Mouse (Mus musculus) kidney, postnatal 0 days (tissue): Measurements from ENCODE around the gene Ankrd65. TPM values are rescaled to one million over a fixed set of nuclear protein-coding genes. Genes with fewer than 3 reads are reported as not detected.

Source experiments
- ATAC-seq: fragments of 200-750 bp; cut with Nextera tagmentation; replicated peaks from 2 replicates; pipeline ENCODE4 v1.8.0; 2017; ENCODE audit warnings: low read depth, moderate number of reproducible peaks, moderate TSS enrichment, moderate library complexity; ENCODE audit not compliant: low FRiP score
- DNase-seq: peaks from one replicate; pipeline ENCODE4 v3.0.0-alpha.2; 2016; ENCODE audit warnings: low spot score
- H3K27ac ChIP-seq: fragments of 300-500 bp; sonication (generic); 2 replicates; pipeline ENCODE4 v1.5.1; 2014; ENCODE audit warnings: mild to moderate bottlenecking
- H3K27me3 ChIP-seq: fragments of 300-500 bp; sonication (generic); 2 replicates; pipeline ENCODE4 v1.6.1; 2014; ENCODE audit warnings: low read length, mixed read lengths; ENCODE audit not compliant: insufficient read depth
- H3K36me3 ChIP-seq: fragments of 300-500 bp; sonication (generic); 2 replicates; pipeline ENCODE4 v1.6.1; 2014; ENCODE audit warnings: low read length, mixed read lengths; ENCODE audit not compliant: insufficient read depth
- H3K4me1 ChIP-seq: fragments of 300-500 bp; sonication (generic); replicated peaks from 2 replicates; pipeline ENCODE4 v1.6.1; 2014; ENCODE audit warnings: antibody characterized with exemption, low read length, mixed read lengths; ENCODE audit not compliant: insufficient read depth
- H3K4me2 ChIP-seq: fragments of 300-500 bp; sonication (generic); 2 replicates; pipeline ENCODE4 v1.6.1; 2014; ENCODE audit warnings: mild to moderate bottlenecking, low read length, moderate library complexity, mixed read lengths
- H3K4me3 ChIP-seq: fragments of 300-500 bp; sonication (generic); replicated peaks from 2 replicates; pipeline ENCODE4 v1.5.1; 2014; ENCODE audit warnings: low read depth, low read length
- H3K9ac ChIP-seq: fragments of 300-500 bp; sonication (generic); 2 replicates; pipeline ENCODE4 v1.6.1; 2014; ENCODE audit warnings: low read depth, low read length
- H3K9me3 ChIP-seq: fragments of 300-500 bp; sonication (generic); replicated peaks from 2 replicates; pipeline ENCODE4 v1.6.1; 2016; ENCODE audit warnings: low read length, inconsistent platforms, mixed read lengths
- CTCF ChIP-seq: IDR thresholded peaks from 2 replicates; pipeline ENCODE4 v1.5.1; 2016; ENCODE audit warnings: antibody characterized with exemption, low read depth, mild to moderate bottlenecking, moderate library complexity
- WGBS: fragments of 180-500 bp; shearing (Covaris S2); extraction: QIAGEN DNeasy Blood & Tissue Kit; methylation state at CpG from one replicate; pipeline ENCODE4 v1.1.7; 2014; 5-methylcytosine and 5-hydroxymethylcytosine counted together
- polyA plus RNA-seq: library from polyadenylated mRNA; unstranded; fragments of >200 nt; fragmentation: Nextera tagmentation; extraction: Ambion mirVana; gene quantifications from 2 replicates; pipeline ENCODE4 v1.2.1, GENCODE M21; 2015

The Ankrd65 gene
- polyA plus RNA-seq, 1 experiment from 2014 or later, result 0.28 TPM

GRCm38 (mm10) chr4:155832321-155832720 is 42.1 kb downstream of the Ankrd65 start:
- Histone ChIP-seq H3K4me2 (peak overlapping the region; percentile 88), H3K27me3 (no peaks in the 10 kb centered on the region), H3K4me1 (peaks cover 10% of the 10 kb centered on the region), H3K9ac (peak overlapping the region; percentile 72), H3K36me3 (no peaks in the 10 kb centered on the region), H3K9me3 (no peaks in the 10 kb centered on the region), H3K27ac (peak overlapping the region; percentile 91), H3K4me3 (peak overlapping the region; percentile 72)
- no peak for ATAC-seq
- WGBS, result 49% methylated on average over 10 of the region's 10 CpGs
- DNase-seq, result no peak
- TF ChIP-seq CTCF, result no peak

GRCm38 (mm10) chr4:155833234-155833633 is 43.0 kb downstream of the Ankrd65 start:
- Histone ChIP-seq H3K9me3 (no peaks in the 10 kb centered on the region), H3K4me3 (no peak overlapping the region), H3K4me2 (no peak overlapping the region), H3K27ac (no peak overlapping the region), H3K36me3 (no peaks in the 10 kb centered on the region), H3K4me1 (peaks cover 10% of the 10 kb centered on the region), H3K9ac (no peak overlapping the region), H3K27me3 (no peaks in the 10 kb centered on the region)
- TF ChIP-seq CTCF, result no peak
- no peak for DNase-seq
- WGBS, result 88% methylated on average over 4 of the region's 4 CpGs
- no peak for ATAC-seq

- peak; percentile 89 for TF ChIP-seq CTCF
- ATAC-seq (peak; percentile 12; the same call in 1 of the 2 replicates), DNase-seq (peak; percentile 95)
- H3K27ac ChIP-seq, result peak overlapping the region; percentile 71
- peaks cover 10% of the 10 kb centered on the region for H3K4me1 ChIP-seq
- H3K4me2 ChIP-seq, result no peak overlapping the region
- WGBS, result 25% methylated on average over 2 of the region's 2 CpGs
- H3K4me3 ChIP-seq, result no peak overlapping the region
- H3K9me3 ChIP-seq, result no peaks in the 10 kb centered on the region
- no peak overlapping the region for H3K9ac ChIP-seq
- H3K36me3 ChIP-seq, result no peaks in the 10 kb centered on the region
- no peaks in the 10 kb centered on the region for H3K27me3 ChIP-seq
Measured at GRCm38 (mm10) chr4:155833836-155834235, 43.6 kb downstream of the Ankrd65 start.

GRCm38 (mm10) chr4:155837404-155838010 is 47.3 kb downstream of the Ankrd65 start:
- TF ChIP-seq CTCF, result no peak
- Histone ChIP-seq H3K27me3 (no peaks in the 10 kb centered on the region), H3K36me3 (peaks cover 2% of the 10 kb centered on the region; the same call in 1 of the 2 replicates), H3K4me1 (peaks cover 18% of the 10 kb centered on the region), H3K4me3 (no peak overlapping the region), H3K4me2 (no peak overlapping the region), H3K27ac (peak overlapping the region; percentile 91), H3K9me3 (no peaks in the 10 kb centered on the region), H3K9ac (no peak overlapping the region)
- WGBS, result 52% methylated on average over 11 of the region's 11 CpGs
- ATAC-seq (no peak), DNase-seq (no peak)

GRCm38 (mm10) chr4:155838187-155839153 is 48.2 kb downstream of the Ankrd65 start:
- no peaks in the 10 kb centered on the region for H3K27me3 ChIP-seq
- no peak for TF ChIP-seq CTCF
- 49% methylated on average over 8 of the region's 8 CpGs for WGBS
- DNase-seq, result peak; percentile 71
- peaks cover 10% of the 10 kb centered on the region for H3K36me3 ChIP-seq
- H3K4me3 ChIP-seq, result no peak overlapping the region
- H3K4me1 ChIP-seq, result peaks cover 16% of the 10 kb centered on the region; the same call in 1 of the 2 replicates
- H3K27ac ChIP-seq, result peak overlapping the region; percentile 91
- H3K9ac ChIP-seq, result no peak overlapping the region
- ATAC-seq, result no peak
- no peaks in the 10 kb centered on the region for H3K9me3 ChIP-seq
- peak overlapping the region; percentile 73; the same call in 1 of the 2 replicates for H3K4me2 ChIP-seq

- peak within 1 kb of the TSS; percentile 91 for H3K27ac ChIP-seq
- ATAC-seq (peak; percentile 94), DNase-seq (peak; percentile 98)
- H3K4me3 ChIP-seq, result peak within 1 kb of the TSS; percentile 47
- 4% methylated on average over 16 of the region's 16 CpGs for whole genome bisulfite sequencing
- H3K9me3 ChIP-seq, result no peaks in the 10 kb centered on the region
- H3K4me1 ChIP-seq, result peaks cover 13% of the 10 kb centered on the region; the same call in 1 of the 2 replicates
- peaks cover 15% of the 10 kb centered on the region for H3K36me3 ChIP-seq
- peak within 1 kb of the TSS; percentile 73 for H3K4me2 ChIP-seq
- no peaks in the 10 kb centered on the region for H3K27me3 ChIP-seq
- peak within 1 kb of the TSS; percentile 54 for H3K9ac ChIP-seq
- TF ChIP-seq CTCF, result no peak
Measured at GRCm38 (mm10) chr4:155839483-155839910, 49.3 kb downstream of the Ankrd65 start, which contains the start of gene Mxra8. Gene Mxra8, plus strand, starts transcription at chr4:155839680.
